Mouse (Mus musculus): ENCODE data around the gene Rgs18. TPM values are rescaled to one million over a fixed set of nuclear protein-coding genes. Genes with fewer than 3 reads are reported as not detected.

Rgs18 gene
- polyA plus RNA-seq, 1 experiment from 2014 or later: 0.52 TPM

Other genes starting within 250 kb of the Rgs18 start
- not detected in 2 replicates for gene Rgs21, start 207.8 kb downstream of the Rgs18 start, polyA plus RNA-seq (2014; fragmentation: Nextera tagmentation; extraction: Ambion mirVana)